Mouse (Mus musculus) heart, embryonic 16.5 days (tissue): Measurements from ENCODE around the gene Nip7. TPM values are rescaled to one million over a fixed set of nuclear protein-coding genes. Genes with fewer than 3 reads are reported as not detected.
A peak's percentile ranks its signal among the peaks of the same experiment; 100 is the strongest.
"Not testable (repeated sequence)": the region's sequence is repeated elsewhere in the genome, so short reads cannot be mapped to it uniquely, and the experiment has no call there.

Source experiments
- ATAC-seq: fragments of 200-750 bp; cut with Nextera tagmentation; replicated peaks from 2 replicates; pipeline ENCODE4 v1.8.0; 2017; ENCODE audit warnings: moderate number of reproducible peaks; ENCODE audit not compliant: insufficient read depth, low FRiP score; ENCODE audit errors: extremely low read depth
- H3K27ac ChIP-seq: fragments of 300-500 bp; sonication (generic); 2 replicates; pipeline ENCODE4 v1.5.1; 2014; ENCODE audit warnings: mild to moderate bottlenecking, low read length, control low read depth, moderate library complexity
- H3K27me3 ChIP-seq: fragments of 300-500 bp; sonication (generic); 2 replicates; pipeline ENCODE4 v1.6.1; 2014; ENCODE audit warnings: low read length, mixed read lengths; ENCODE audit not compliant: control insufficient read depth, insufficient read depth
- H3K36me3 ChIP-seq: fragments of 300-500 bp; sonication (generic); 2 replicates; pipeline ENCODE4 v1.6.1; 2014; ENCODE audit not compliant: control insufficient read depth, insufficient read depth
- H3K4me1 ChIP-seq: fragments of 300-500 bp; sonication (generic); 2 replicates; pipeline ENCODE4 v1.6.1; 2014; ENCODE audit warnings: low read length, mixed read lengths; ENCODE audit not compliant: control insufficient read depth, insufficient read depth
- H3K4me2 ChIP-seq: fragments of 300-500 bp; sonication (generic); 2 replicates; pipeline ENCODE4 v1.6.1; 2014; ENCODE audit warnings: low read depth, mild to moderate bottlenecking, control low read depth, low read length
- H3K4me3 ChIP-seq: fragments of 300-500 bp; sonication (generic); 2 replicates; pipeline ENCODE4 v1.5.1; 2014; ENCODE audit warnings: mild to moderate bottlenecking, control low read depth, low read length
- H3K9ac ChIP-seq: fragments of 300-500 bp; sonication (generic); 2 replicates; pipeline ENCODE4 v1.6.1; 2014; ENCODE audit warnings: low read length, control low read depth
- H3K9me3 ChIP-seq: fragments of 300-500 bp; sonication (generic); replicated peaks from 2 replicates; pipeline ENCODE4 v1.6.1; 2016; ENCODE audit warnings: low read length; ENCODE audit not compliant: control insufficient read depth
- WGBS: fragments of 180-500 bp; shearing (Covaris S2); extraction: QIAGEN DNeasy Blood & Tissue Kit; methylation state at CpG from one replicate; pipeline ENCODE4 v1.1.7; 2014; 5-methylcytosine and 5-hydroxymethylcytosine counted together
- polyA plus RNA-seq: library from polyadenylated mRNA; unstranded; fragments of >200 nt; fragmentation: Nextera tagmentation; extraction: Ambion mirVana; gene quantifications from 2 replicates; pipeline ENCODE4 v1.2.1, GENCODE M21; 2015

The Nip7 gene
- polyA plus RNA-seq, 1 experiment from 2014 or later = 45.3 TPM

GRCm38 (mm10) chr8:107088526-107089063, 31.9 kb downstream of the Nip7 start:
- Histone ChIP-seq H3K9ac (no peak overlapping the region), H3K27ac (no peak overlapping the region), H3K36me3 (peaks cover 36% of the 10 kb centered on the region), H3K4me1 (no peaks in the 10 kb centered on the region), H3K9me3 (no peaks in the 10 kb centered on the region), H3K4me3 (no peak overlapping the region), H3K4me2 (no peak overlapping the region), H3K27me3 (no peaks in the 10 kb centered on the region)
- ATAC-seq = no peak
- WGBS = 94% methylated on average over 5 of the region's 5 CpGs

- Histone ChIP-seq H3K4me2 (no peak overlapping the region), H3K9me3 (no peaks in the 10 kb centered on the region), H3K4me3 (no peak overlapping the region), H3K36me3 (peaks cover 27% of the 10 kb centered on the region), H3K9ac (no peak overlapping the region), H3K4me1 (peaks cover 4% of the 10 kb centered on the region), H3K27ac (no peak overlapping the region), H3K27me3 (no peaks in the 10 kb centered on the region)
- WGBS = 93% methylated on average over 7 of the region's 7 CpGs
- ATAC-seq = no peak
These were observed 33.9 kb downstream of the Nip7 start for GRCm38 (mm10) chr8:107090531-107090930.

GRCm38 (mm10) chr8:107095717-107096365, 39.2 kb downstream of the Nip7 start:
- H3K36me3 ChIP-seq = peaks cover 8% of the 10 kb centered on the region; the same call in 1 of the 2 replicates
- H3K27ac ChIP-seq = peak overlapping the region; percentile 92
- peaks cover 9% of the 10 kb centered on the region for H3K4me1 ChIP-seq
- H3K4me2 ChIP-seq = peak overlapping the region; percentile 81
- no peaks in the 10 kb centered on the region for H3K9me3 ChIP-seq
- no peaks in the 10 kb centered on the region for H3K27me3 ChIP-seq
- peak overlapping the region; percentile 80 for H3K4me3 ChIP-seq
- WGBS = under 1% methylated on average over 52 of the region's 53 CpGs
- peak overlapping the region; percentile 96 for H3K9ac ChIP-seq
- peak; percentile 74 for ATAC-seq

GRCm38 (mm10) chr8:107096366-107097036, 39.8 kb downstream of the Nip7 start, which contains the start of gene Terf2:
Gene Terf2, minus strand, starts transcription at chr8:107096547.
- no peaks in the 10 kb centered on the region for H3K27me3 ChIP-seq
- WGBS = 3% methylated on average over 39 of the region's 39 CpGs
- H3K9me3 ChIP-seq = no peaks in the 10 kb centered on the region
- ATAC-seq = peak; percentile 94
- peak within 1 kb of the TSS; percentile 81 for H3K4me2 ChIP-seq
- H3K36me3 ChIP-seq = peaks cover 7% of the 10 kb centered on the region; the same call in 1 of the 2 replicates
- H3K9ac ChIP-seq = peak within 1 kb of the TSS; percentile 96
- peak within 1 kb of the TSS; percentile 92 for H3K27ac ChIP-seq
- peak within 1 kb of the TSS; percentile 80 for H3K4me3 ChIP-seq
- H3K4me1 ChIP-seq = peaks cover 9% of the 10 kb centered on the region

GRCm38 (mm10) chr8:107100635-107101034, 44.0 kb downstream of the Nip7 start:
- Histone ChIP-seq H3K27me3 (no peaks in the 10 kb centered on the region), H3K27ac (no peak overlapping the region), H3K9me3 (no peaks in the 10 kb centered on the region), H3K4me1 (0 out of 2 replicates have a peak, but pooled peaks cover 4% of the 10 kb centered on the region), H3K4me2 (no peak overlapping the region), H3K9ac (no peak overlapping the region), H3K36me3 (no peaks in the 10 kb centered on the region), H3K4me3 (no peak overlapping the region)
- ATAC-seq = no peak
- WGBS = 80% methylated on average over 2 of the region's 2 CpGs

- H3K4me3 ChIP-seq = no peak overlapping the region
- H3K36me3 ChIP-seq = no peaks in the 10 kb centered on the region
- H3K9me3 ChIP-seq = no peaks in the 10 kb centered on the region
- no peak overlapping the region for H3K9ac ChIP-seq
- no peaks in the 10 kb centered on the region for H3K27me3 ChIP-seq
- 9% methylated on average over 4 of the region's 4 CpGs for WGBS
- H3K4me2 ChIP-seq = no peak overlapping the region
- no peak overlapping the region for H3K27ac ChIP-seq
- H3K4me1 ChIP-seq = no peaks in the 10 kb centered on the region
- no peak for ATAC-seq
These were observed 47.9 kb downstream of the Nip7 start for GRCm38 (mm10) chr8:107104547-107104946.

- H3K27me3 ChIP-seq, H3K4me3 ChIP-seq, H3K36me3 ChIP-seq, H3K9ac ChIP-seq, H3K27ac ChIP-seq, H3K9me3 ChIP-seq, ATAC-seq, H3K4me1 ChIP-seq, H3K4me2 ChIP-seq: not testable (repeated sequence)
- WGBS = 92% methylated on average over 5 of the region's 5 CpGs
These were observed 51.4 kb downstream of the Nip7 start for GRCm38 (mm10) chr8:107108089-107108488.

GRCm38 (mm10) chr8:107108978-107109720, 52.5 kb downstream of the Nip7 start:
- Histone ChIP-seq H3K9ac (no peak overlapping the region), H3K27me3 (no peaks in the 10 kb centered on the region), H3K4me3 (peak overlapping the region; percentile 25), H3K36me3 (no peaks in the 10 kb centered on the region), H3K4me1 (peaks cover 6% of the 10 kb centered on the region), H3K27ac (no peak overlapping the region), H3K9me3 (no peaks in the 10 kb centered on the region), H3K4me2 (peak overlapping the region; percentile 32; the same call in 1 of the 2 replicates)
- WGBS = 57% methylated on average over 23 of the region's 23 CpGs
- ATAC-seq = no peak; the same call in 1 of the 2 replicates
